Mouse (Mus musculus): ENCODE results near the gene Cldn3.

GRCm38 (mm10) chr5:134974921-134975320, 11.1 kb upstream of the Cldn3 start:
- TF ChIP-seq POLR2A (IDR thresholded peaks at IDR 0.05; ENCODE audit: low read depth, low read length), result no peak
- no peak for TF ChIP-seq CTCF (conservative IDR thresholded peaks at IDR 0.05; ENCODE audit: insufficient read depth, insufficient read length, low read depth, low read length)

All from kidney, adult 2 months (tissue).